Mouse (Mus musculus) right cerebral cortex, adult 2 months (tissue): ENCODE data around the gene Hoxc6.

ENCODE experiments used
- DNase-seq, 2 experiments: peaks; one replicate each; pipeline ENCODE4 v3.0.0; 2021 to 2022; ENCODE audit warnings: low spot score in 2 of 2

The Hoxc6 gene

DNA sequence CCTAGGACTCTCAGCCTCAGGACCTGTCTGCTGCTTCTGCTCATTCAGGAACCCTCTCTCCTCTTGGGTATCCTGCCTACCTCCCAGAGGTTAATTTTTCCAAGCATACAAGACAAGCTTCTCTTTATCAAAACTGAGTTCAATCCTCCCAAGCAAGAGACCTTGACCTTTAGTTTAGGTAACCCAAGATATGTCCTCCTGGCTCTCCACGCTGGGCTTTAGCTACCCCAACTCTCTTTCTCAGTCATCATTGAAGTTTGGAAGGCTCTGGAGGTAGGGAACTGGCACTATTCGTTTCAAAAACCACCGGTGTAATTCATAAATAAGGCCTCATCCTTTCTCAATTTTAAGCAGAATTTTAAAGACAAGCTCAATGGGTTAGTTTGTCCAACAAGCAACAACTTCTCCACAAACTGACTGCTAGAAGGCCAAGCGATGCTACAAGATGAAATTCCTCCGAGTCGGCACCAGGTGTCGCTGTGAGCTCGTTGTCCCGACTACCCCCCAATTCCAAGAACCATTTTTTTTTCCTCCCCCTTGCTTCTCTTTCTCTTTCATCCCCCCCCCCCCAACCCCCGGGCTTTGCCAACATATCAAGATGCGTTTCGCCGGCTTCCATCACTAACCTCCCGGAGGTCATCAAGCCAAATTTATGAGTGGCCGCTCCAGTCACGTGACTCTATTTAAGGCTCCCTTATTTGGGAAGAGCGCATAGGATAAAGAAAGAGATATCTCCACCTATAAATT, 15.4 kb downstream of the Hoxc6 start:
- peak in 1 of 2 experiments; percentile 42 for DNase-seq

DNA sequence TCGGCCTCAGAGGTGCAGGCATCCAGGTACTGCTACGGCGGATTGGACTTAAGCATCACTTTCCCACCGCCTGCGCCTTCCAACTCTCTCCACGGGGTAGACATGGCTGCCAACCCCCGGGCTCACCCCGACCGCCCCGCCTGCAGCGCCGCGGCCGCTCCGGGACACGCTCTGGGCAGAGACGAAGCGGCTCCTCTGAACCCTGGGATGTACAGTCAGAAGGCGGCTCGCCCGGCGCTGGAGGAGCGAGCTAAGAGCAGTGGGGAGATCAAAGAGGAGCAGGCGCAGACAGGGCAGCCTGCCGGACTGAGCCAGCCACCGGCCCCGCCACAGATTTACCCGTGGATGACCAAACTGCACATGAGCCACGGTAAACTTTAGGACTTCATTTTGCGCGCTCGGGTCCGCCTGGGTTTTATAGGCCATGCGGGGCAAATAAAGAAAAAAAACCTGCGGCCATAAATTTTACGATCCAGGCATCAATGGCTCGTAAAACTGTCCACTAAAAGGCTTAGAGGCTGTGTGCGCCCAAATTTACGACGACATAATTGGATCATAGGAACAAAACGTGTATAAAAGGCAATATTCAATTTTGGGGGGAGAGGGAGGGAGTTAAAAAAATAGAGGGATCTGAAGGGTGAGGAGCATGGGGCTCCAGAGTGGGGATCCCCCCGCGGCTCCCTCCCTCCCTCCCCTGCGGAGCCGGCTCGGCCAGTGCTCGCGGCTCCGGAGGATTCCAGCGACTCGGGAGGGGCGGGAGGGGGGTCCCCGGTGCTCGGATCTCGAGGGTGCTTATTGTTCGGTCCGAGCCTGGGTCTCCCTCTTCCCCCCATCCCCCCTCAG, 16.3 kb downstream of the Hoxc6 start:
- no peak for DNase-seq

DNA sequence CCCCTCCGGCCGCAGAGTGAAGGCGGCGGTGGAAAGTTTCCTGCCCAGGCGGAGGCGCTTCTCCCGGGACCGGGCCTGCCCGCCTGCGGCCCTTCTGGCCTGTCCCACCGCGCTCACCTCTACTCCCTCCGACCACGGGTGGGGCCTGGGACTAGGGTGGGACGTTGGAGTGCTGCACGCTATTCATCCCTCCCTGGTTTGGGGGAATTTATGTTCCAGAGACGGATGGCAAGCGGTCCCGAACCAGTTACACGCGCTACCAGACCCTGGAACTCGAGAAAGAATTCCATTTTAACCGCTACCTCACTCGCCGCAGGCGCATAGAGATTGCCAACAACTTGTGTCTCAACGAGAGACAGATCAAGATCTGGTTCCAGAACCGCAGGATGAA, 16.9 kb downstream of the Hoxc6 start:
- DNase-seq: no peak

DNA sequence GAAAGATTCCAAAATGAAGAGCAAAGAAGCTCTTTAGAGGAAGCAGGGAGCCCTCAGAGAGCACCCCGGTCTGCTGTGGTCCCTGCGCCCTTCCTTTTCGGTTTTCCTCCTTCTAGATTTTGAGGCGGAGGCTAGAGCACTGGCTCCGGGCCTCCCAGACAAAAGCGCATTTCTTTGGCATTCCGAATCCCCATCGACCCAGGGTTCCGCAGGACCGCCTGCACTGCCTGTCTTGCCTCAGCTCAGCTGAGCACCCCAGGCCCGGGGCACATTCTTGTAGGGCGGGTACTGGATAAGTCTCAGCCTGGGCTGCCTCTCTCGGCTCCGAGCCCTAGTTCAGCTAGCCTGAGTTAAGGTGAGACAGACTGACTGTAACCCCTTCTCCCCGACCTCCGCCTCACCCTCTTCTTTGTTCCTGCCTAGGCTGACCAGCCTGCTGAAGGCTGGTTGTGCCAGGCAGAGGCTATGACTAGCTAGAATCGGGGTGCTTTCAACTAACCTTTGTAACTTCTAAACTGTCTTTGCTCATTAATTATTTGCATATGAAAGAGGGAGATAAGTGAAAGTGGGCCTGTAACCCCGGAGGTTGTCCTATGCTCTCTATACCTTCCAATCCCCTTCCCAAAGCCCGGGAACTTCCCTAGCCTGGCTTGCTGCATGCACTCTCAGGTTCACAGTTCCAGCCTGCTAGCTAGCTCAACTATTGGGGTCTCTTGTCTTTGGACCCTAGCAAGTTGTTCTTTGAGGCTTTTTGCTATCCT, 17.5 kb downstream of the Hoxc6 start:
- DNase-seq: no peak

DNA sequence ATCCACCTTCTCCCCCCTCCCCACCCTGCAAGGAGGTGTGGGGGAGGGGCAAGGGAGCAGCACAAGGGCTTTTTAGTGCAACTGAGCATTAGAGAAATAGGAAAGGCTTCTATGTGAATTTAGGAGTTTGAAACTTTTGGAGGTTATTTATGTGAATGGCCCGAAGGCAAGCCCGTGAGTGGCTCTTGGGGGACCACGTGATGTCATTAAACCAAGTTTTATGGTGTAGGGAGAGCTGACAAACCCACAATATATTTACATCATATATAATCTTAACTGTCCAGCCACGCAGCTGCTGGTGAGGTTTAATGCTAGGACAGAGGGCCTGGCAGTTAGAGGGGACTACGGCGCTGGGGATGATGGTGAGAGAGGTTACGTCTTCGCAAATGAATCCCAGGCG, 20.6 kb downstream of the Hoxc6 start, which contains the start of gene Hoxc4:
Gene Hoxc4 (plus strand): TSS at position 299 of the 400 bp plus-strand sequence.
- DNase-seq: no peak

DNA sequence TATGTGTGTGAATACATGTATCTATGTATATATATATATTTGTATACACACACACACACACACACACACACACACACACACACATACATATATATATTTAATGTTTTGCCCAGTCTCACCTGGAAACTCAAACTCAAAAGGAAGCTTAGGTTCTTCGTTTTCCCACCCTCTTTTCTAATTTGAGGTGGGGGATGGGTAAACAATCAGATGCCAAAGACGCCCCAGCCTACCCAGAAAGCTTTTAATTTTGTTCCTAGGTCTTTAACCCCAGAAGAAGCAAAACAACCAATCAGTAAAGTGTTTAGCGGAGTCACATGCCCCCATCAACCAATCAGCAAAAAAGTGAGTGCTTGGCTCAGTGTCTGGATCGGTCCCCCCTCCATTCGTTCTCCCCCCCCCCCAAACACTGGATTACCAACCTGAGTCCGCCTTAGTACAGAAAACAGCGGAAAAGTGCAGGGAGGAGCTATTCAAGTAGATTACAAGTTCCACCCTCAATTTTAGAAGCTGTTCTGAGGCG, 22.9 kb downstream of the Hoxc6 start:
- DNase-seq: no peak

DNA sequence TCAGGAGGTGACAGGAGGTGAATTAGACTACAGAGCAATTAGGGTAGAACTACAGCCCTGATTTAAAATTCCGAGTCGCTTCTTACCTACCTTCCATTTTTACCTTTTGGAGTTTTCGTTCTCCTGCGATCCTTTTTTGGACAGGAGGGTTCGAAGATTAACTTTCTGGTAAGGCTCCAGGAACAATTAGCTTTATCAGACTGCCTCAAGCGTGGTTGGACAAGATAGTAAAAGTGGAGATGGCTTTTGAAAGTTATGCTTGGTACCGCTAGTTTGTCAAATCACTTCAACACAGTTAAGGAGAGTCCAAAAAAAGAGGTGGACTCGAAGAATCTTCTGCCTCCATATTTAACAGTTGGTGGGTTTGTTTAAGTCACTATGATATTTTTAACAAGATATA, 23.5 kb downstream of the Hoxc6 start:
- no peak for DNase-seq

DNA sequence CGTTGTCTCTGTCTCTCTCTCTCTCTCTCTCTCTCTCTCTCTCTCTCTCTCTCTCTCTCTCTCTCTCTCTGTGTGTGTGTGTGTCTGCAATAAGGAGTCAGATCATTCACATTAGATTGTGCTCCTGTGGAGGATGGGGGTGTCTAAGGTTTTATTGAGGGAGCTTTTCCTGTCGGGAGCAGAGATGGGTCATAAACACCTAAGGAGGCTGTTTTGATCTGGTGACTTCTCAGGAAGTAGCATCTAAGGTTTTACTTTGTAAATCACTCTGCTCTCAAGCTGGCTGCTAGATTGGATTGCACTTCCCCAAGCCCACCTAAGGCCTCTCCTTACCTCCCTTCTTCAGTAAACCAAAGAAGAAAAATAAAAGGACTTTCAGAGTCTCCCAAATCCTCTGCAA, 26.1 kb downstream of the Hoxc6 start:
- no peak for DNase-seq

DNA sequence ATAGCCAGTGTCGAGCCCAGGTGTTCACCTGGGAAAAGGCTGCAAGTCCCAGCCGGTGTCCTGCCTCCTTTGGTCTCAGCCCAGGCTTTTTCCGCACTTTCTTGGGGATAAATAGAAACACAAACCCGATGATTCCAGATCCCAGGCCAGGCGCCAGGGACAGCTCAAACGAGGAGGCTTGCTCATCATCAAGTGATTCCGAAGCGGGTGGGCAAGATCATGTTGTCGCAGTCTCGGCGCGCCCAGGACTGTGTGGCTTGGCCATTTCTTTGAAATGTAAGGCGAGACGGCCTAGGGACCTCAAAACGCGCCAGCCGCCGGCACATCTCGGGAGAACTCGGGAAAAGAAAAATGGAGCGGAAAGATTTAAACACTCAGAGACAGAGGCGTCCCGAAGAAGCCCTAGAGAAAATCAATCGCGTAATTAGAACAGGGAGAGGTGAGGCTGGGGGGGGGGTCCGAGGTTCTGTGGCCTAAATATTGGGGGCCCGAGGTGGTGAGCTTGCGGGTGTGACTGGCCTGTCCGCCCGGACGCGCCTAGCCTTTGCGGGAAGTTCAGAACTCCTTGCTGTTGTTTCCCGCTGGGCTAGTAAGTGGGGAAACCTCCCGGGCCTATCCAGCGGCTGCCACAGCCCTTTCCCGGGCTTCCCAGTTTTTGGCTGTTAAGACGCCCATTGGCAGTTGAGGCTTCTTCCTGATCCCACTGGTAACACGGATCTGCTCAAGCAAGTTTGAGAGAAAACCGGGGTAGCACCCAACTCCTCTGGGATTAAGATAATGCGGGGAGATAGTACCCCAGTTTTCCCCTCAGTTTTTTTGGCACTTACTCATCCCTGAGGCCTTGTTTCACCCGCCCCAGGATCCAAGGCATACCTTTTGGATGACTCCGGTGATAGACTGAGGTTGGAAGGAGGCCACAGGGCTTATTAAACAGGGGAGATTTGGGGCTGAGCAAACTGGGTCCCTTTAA, 29.5 kb downstream of the Hoxc6 start:
- DNase-seq: no peak

DNA sequence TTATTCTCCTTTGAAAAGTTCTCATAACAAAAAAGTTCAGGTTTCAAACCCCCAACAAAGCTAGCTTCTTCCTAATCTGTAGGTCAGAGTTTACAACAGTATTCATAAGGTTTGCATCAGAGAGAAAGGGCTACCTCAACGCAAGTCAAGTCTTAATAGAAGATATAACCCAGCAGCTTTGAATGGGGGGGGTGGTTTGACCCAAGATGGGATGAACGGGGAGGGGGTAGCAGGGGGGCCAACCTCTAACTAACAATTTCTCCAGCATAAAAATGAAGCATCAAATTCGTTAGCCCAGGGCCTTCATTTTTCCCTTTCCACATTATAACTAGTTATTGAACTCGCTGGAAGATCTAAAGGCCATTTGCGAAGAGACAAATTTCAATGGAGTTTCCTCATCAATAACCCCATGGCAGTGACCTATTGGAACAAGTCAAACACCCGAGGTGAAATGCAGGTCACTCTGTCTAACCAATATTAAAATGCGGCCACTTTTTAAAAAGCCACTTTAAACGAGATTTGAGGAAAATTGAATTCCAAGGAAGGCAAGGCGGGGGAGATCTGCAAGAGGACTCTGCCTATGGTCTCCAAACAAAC, 31.0 kb downstream of the Hoxc6 start:
- no peak for DNase-seq

DNA sequence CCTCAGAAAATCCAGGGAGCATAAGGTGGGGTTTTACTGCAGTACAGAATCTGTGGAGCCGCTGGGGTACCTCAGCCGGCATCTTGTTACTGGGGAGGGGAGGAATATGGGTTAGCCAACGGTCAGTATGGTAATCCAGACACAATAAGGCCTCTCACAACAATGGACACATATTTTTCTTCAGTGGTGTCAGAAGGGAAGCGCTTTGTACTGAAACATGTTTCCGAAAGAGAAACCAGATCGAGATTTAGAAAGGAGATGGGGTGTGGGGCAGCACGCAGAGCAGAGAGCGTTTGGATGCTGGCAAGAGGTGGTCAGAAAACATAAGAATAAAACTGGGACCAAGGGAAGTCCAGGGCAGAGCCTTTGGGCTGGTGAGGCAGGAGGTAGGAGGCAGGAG, 32.1 kb downstream of the Hoxc6 start:
- no peak for DNase-seq

DNA sequence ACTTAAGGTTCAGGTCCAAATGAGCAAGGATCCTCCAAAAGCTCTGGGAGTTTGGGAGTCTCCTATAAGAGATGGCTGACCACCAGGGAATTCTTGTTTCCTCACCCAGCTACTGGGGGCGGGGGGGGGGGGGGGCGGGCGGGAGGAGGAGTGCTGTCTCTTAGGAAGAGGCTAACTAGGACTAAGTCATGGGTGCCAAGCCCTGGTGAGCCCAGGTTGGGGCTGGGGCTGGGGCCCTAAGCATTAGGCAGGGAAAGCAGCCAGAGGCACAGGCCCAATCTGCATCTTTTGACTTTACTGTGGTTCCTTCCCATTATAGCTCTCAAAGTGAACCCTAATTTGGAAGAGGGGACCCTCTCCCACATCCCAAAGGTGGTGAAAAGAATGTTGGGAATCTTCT, 34.1 kb downstream of the Hoxc6 start:
- no peak for DNase-seq

DNA sequence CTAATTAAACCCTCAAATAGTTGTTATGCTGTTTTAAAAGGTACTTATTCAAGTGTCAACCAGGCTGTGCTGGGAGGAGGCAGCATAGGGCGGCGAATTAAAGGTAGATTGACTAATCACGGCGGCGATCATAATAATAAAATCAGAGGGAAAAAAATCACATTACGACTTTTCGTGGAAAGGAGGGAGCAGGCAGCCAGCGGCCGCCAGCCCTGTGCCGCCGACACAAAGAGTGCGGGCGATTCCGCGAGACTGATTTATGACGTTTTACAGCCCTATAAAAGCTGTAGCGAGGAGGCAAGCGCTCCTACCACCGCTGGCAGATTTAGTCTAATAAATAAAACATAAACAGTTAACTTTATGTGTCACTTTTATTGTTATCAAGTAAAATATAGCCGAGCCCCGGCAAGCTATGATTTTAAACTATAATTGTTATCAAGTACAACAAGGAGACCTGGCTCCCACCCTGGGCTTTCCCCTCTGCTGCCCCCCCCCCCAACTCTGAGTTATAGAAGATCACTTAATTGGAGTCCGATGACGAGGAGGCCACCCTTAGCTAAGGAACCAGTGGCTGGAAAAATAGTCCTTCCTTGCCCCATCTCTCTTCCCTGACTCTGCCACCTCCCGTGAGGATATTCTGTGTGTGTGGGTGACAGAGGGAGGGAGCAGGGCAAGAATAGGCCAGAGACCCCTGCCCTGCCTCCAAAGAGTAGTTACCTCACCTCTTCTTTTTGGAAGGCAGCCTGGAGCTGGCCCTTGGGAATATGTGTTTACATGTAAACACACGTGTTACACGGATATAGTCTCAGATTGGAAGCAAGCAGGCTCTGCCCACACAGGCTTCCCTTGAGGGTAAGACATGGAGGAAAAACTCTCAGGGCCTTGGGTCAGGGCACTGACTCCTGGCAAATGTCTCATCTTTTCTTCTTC, 34.9 kb downstream of the Hoxc6 start:
- DNase-seq: no peak

DNA sequence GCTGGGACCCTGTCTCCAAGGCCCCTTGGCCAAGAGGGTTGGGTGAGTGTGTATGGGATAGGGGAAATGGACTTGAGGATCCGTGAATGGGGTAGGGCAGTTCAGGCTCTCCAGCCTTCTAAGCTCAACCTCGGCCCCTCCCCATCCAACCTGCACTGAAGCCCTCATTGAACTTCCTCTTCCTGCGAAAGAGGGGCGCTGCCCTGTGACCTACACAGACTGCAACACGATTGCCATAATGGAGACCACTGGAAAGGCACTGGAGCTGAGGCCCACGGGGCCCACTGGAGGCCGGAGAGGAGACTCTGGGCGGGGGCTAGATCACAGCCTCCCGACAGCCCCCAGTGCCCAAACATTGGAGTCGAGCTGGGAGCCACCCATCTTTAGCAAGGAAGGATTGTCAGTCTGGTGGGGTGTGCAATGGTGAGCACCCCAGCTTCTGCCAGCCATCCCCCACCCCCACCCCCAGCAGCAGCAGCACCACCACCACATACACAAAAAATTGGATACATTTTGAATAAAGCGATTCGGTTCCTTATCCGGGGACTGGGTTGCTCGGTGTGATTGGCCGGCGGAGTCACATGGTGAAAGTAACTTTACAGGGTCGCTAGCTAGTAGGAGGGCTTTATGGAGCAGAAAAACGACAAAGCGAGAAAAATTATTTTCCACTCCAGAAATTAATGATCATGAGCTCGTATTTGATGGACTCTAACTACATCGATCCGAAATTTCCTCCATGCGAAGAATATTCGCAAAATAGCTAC, 36.2 kb downstream of the Hoxc6 start:
- no peak for DNase-seq

DNA sequence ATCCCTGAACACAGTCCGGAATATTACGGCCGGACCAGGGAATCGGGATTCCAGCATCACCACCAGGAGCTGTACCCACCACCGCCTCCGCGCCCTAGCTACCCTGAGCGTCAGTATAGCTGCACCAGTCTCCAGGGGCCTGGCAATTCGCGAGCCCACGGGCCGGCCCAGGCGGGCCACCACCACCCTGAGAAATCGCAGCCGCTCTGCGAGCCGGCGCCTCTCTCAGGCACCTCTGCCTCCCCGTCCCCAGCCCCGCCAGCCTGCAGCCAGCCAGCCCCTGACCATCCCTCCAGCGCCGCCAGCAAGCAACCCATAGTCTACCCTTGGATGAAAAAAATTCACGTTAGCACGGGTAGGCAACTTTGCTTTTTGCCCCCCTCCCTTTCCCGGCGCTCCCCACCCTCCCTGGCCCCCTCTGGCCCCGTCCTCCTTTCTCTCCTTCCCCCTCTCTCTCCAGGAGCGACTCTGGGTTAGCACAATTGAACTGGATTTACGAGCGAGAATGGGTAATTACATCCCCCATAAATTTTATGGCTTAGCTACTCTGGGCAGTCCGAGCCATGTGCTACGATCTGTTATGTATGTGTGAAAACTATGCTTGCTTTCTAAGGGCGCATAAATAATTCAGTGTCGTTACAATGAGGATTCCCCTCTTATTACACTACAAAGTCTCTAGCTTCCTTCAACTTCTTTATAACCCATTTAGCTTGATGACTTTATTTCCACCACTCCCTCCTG, 36.9 kb downstream of the Hoxc6 start:
- no peak for DNase-seq

DNA sequence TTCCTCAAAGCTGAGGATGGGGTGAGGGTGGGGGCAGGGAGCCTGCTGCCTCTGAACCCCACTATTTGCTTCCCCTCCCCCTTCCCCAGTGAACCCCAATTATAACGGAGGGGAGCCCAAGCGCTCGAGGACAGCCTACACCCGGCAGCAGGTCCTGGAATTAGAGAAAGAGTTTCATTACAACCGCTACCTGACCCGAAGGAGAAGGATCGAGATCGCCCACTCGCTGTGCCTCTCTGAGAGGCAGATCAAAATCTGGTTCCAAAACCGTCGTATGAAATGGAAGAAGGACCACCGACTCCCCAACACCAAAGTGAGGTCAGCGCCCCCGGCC, 37.5 kb downstream of the Hoxc6 start:
- no peak for DNase-seq

DNA sequence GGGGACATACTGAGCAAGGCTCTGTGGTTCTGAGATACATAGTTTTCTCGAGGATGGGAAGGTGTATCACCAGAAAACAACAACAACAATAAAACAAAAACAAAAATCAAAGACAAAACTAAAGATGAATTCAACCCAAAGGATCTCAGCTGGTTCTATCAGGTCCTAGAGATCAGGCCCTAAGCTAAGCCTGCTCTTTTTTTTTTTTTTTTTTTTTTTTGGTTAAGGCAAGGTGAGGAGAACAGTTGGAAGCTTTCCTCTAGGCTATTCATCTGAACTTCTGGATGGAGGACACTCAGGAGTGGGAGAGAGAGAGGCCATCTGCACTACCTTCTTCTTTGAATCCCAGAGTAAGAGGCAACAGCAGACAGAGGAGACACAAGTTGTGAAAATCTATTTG, 39.5 kb downstream of the Hoxc6 start:
- DNase-seq: no peak
